Mouse (Mus musculus) midbrain, embryonic 16.5 days (tissue): ENCODE measurements around the gene Bscl2. TPM values are rescaled to one million over a fixed set of nuclear protein-coding genes. Genes with fewer than 3 reads are reported as not detected.
A peak's percentile ranks its signal among the peaks of the same experiment; 100 is the strongest.

Source experiments
- ATAC-seq: fragments of 200-750 bp; cut with Nextera tagmentation; 2 replicates; pipeline ENCODE4 v1.8.0; 2017; ENCODE audit warnings: moderate TSS enrichment
- H3K27ac ChIP-seq: fragments of 300-500 bp; sonication (generic); 2 replicates; pipeline ENCODE4 v1.5.1; 2014; ENCODE audit warnings: mild to moderate bottlenecking, low read length, mixed read lengths
- H3K27me3 ChIP-seq: fragments of 300-500 bp; sonication (generic); 2 replicates; pipeline ENCODE4 v1.6.1; 2014; ENCODE audit warnings: low read depth, low read length, mixed read lengths; ENCODE audit not compliant: control insufficient read depth, insufficient read depth
- H3K36me3 ChIP-seq: fragments of 300-500 bp; sonication (generic); 2 replicates; pipeline ENCODE4 v1.6.1; 2014; ENCODE audit warnings: mild to moderate bottlenecking, low read length, moderate library complexity, mixed read lengths; ENCODE audit not compliant: control insufficient read depth, insufficient read depth
- H3K4me1 ChIP-seq: fragments of 300-500 bp; sonication (generic); 2 replicates; pipeline ENCODE4 v1.6.1; 2014; ENCODE audit warnings: mild to moderate bottlenecking, low read length, mixed read lengths; ENCODE audit not compliant: control insufficient read depth, insufficient read depth
- H3K4me2 ChIP-seq: fragments of 300-500 bp; sonication (generic); 2 replicates; pipeline ENCODE4 v1.6.1; 2014; ENCODE audit warnings: mild to moderate bottlenecking, low read length, mixed read lengths
- H3K4me3 ChIP-seq: fragments of 300-500 bp; sonication (generic); 2 replicates; pipeline ENCODE4 v1.5.1; 2014; ENCODE audit warnings: low read depth, mild to moderate bottlenecking, low read length, moderate library complexity, mixed read lengths
- H3K9ac ChIP-seq: fragments of 300-500 bp; sonication (generic); 2 replicates; pipeline ENCODE4 v1.6.1; 2014; ENCODE audit warnings: low read depth, low read length, mixed read lengths
- H3K9me3 ChIP-seq: fragments of 300-500 bp; sonication (generic); replicated peaks from 2 replicates; pipeline ENCODE4 v1.6.1; 2014; ENCODE audit warnings: mild to moderate bottlenecking, low read length, mixed read lengths; ENCODE audit not compliant: control insufficient read depth, poor library complexity, severe bottlenecking
- WGBS: fragments of 180-500 bp; shearing (Covaris S2); extraction: QIAGEN DNeasy Blood & Tissue Kit; methylation state at CpG from one replicate; pipeline ENCODE4 v1.1.7; 2014; 5-methylcytosine and 5-hydroxymethylcytosine counted together
- polyA plus RNA-seq: library from polyadenylated mRNA; unstranded; fragments of >200 nt; fragmentation: Nextera tagmentation; extraction: Ambion mirVana; gene quantifications from 2 replicates; pipeline ENCODE4 v1.2.1, GENCODE M21; 2015

Gene Bscl2
- polyA plus RNA-seq, 1 experiment from 2014 or later = 105 TPM

- H3K4me1 ChIP-seq = peaks cover 14% of the 10 kb centered on the region
- H3K4me2 ChIP-seq = no peak overlapping the region
- H3K9ac ChIP-seq = no peak overlapping the region
- no peaks in the 10 kb centered on the region for H3K27me3 ChIP-seq
- no peak for ATAC-seq
- no peaks in the 10 kb centered on the region for H3K9me3 ChIP-seq
- no peak overlapping the region for H3K27ac ChIP-seq
- 92% methylated on average over 11 of the region's 11 CpGs for WGBS
- H3K4me3 ChIP-seq = no peak overlapping the region
- H3K36me3 ChIP-seq = peaks cover 7% of the 10 kb centered on the region
Measured at GRCm38 (mm10) chr19:8803879-8804660, 33.2 kb upstream of the Bscl2 start.

GRCm38 (mm10) chr19:8806810-8807209 lies 30.5 kb upstream of the Bscl2 start:
- no peak for ATAC-seq
- no peak overlapping the region for H3K27ac ChIP-seq
- no peaks in the 10 kb centered on the region for H3K27me3 ChIP-seq
- no peak overlapping the region for H3K4me3 ChIP-seq
- whole genome bisulfite sequencing = 93% methylated on average over 5 of the region's 5 CpGs
- H3K9ac ChIP-seq = no peak overlapping the region
- peaks cover 10% of the 10 kb centered on the region for H3K36me3 ChIP-seq
- no peaks in the 10 kb centered on the region for H3K9me3 ChIP-seq
- no peak overlapping the region for H3K4me2 ChIP-seq
- peaks cover 11% of the 10 kb centered on the region for H3K4me1 ChIP-seq

- ATAC-seq = no peak
- Histone ChIP-seq H3K27ac (no peak overlapping the region), H3K4me2 (no peak overlapping the region), H3K36me3 (peaks cover 5% of the 10 kb centered on the region; the same call in 1 of the 2 replicates), H3K27me3 (no peaks in the 10 kb centered on the region), H3K9ac (no peak overlapping the region), H3K9me3 (no peaks in the 10 kb centered on the region), H3K4me1 (peaks cover 28% of the 10 kb centered on the region), H3K4me3 (no peak overlapping the region)
- WGBS = 72% methylated on average over 11 of the region's 11 CpGs
Measured at GRCm38 (mm10) chr19:8815812-8816211, 21.5 kb upstream of the Bscl2 start.

- 30% methylated on average over 3 of the region's 3 CpGs for WGBS
- no peak overlapping the region for H3K4me3 ChIP-seq
- no peak for ATAC-seq
Measured at GRCm38 (mm10) chr19:8817001-8817400, 20.3 kb upstream of the Bscl2 start.

GRCm38 (mm10) chr19:8818301-8818798 lies 18.9 kb upstream of the Bscl2 start:
- 29% methylated on average over 14 of the region's 14 CpGs for WGBS
- Histone ChIP-seq H3K9me3 (no peaks in the 10 kb centered on the region), H3K27ac (peak overlapping the region; percentile 97), H3K4me1 (peaks cover 49% of the 10 kb centered on the region), H3K27me3 (no peaks in the 10 kb centered on the region), H3K4me2 (peak overlapping the region; percentile 100), H3K9ac (peak overlapping the region; percentile 74), H3K36me3 (0 out of 2 replicates have a peak, but pooled peaks cover 2% of the 10 kb centered on the region), H3K4me3 (peak overlapping the region; percentile 99)
- ATAC-seq = no peak

More at GRCm38 (mm10) chr19:8817001-8817400, 20.3 kb upstream of the Bscl2 start:
- H3K36me3 ChIP-seq = 0 out of 2 replicates have a peak, but pooled peaks cover 2% of the 10 kb centered on the region
- H3K27me3 ChIP-seq = no peaks in the 10 kb centered on the region
- H3K4me2 ChIP-seq = peak overlapping the region; percentile 35
- peaks cover 35% of the 10 kb centered on the region for H3K4me1 ChIP-seq
- no peak overlapping the region for H3K27ac ChIP-seq
- peak overlapping the region; percentile 28; the same call in 1 of the 2 replicates for H3K9ac ChIP-seq
- H3K9me3 ChIP-seq = no peaks in the 10 kb centered on the region

- peak; percentile 94 for ATAC-seq
- Histone ChIP-seq H3K4me2 (peak within 1 kb of the TSS; percentile 100), H3K4me3 (peak within 1 kb of the TSS; percentile 99), H3K4me1 (peaks cover 50% of the 10 kb centered on the region), H3K27ac (peak within 1 kb of the TSS; percentile 97), H3K27me3 (no peaks in the 10 kb centered on the region), H3K9me3 (no peaks in the 10 kb centered on the region), H3K36me3 (no peaks in the 10 kb centered on the region), H3K9ac (peak within 1 kb of the TSS; percentile 74)
- 1% methylated on average over 33 of the region's 33 CpGs for WGBS
Measured at GRCm38 (mm10) chr19:8818801-8819595, 18.3 kb upstream of the Bscl2 start, which contains the start of gene Ttc9c. Ttc9c (minus strand) TSS chr19:8819333.

- peaks cover 50% of the 10 kb centered on the region for H3K4me1 ChIP-seq
- H3K27ac ChIP-seq = peak within 1 kb of the TSS; percentile 97
- no peaks in the 10 kb centered on the region for H3K9me3 ChIP-seq
- ATAC-seq = peak; percentile 96
- H3K4me3 ChIP-seq = peak within 1 kb of the TSS; percentile 99
- WGBS = under 1% methylated on average over 75 of the region's 83 CpGs
- peak within 1 kb of the TSS; percentile 74 for H3K9ac ChIP-seq
- peak within 1 kb of the TSS; percentile 100 for H3K4me2 ChIP-seq
- peaks cover 6% of the 10 kb centered on the region for H3K36me3 ChIP-seq
- no peaks in the 10 kb centered on the region for H3K27me3 ChIP-seq
Measured at GRCm38 (mm10) chr19:8819596-8820423, 17.5 kb upstream of the Bscl2 start, which contains the start of gene Hnrnpul2. Hnrnpul2 (plus strand) TSS chr19:8820010.

GRCm38 (mm10) chr19:8820424-8820956 lies 16.8 kb upstream of the Bscl2 start:
- Histone ChIP-seq H3K36me3 (peaks cover 12% of the 10 kb centered on the region), H3K4me1 (peaks cover 46% of the 10 kb centered on the region), H3K9ac (peak overlapping the region; percentile 74), H3K27me3 (no peaks in the 10 kb centered on the region), H3K27ac (peak overlapping the region; percentile 97), H3K4me2 (peak overlapping the region; percentile 100), H3K9me3 (no peaks in the 10 kb centered on the region), H3K4me3 (peak overlapping the region; percentile 99)
- peak; percentile 34 for ATAC-seq
- WGBS = under 1% methylated on average over 48 of the region's 48 CpGs
